Mouse (Mus musculus) liver, embryonic 12.5 days (tissue): ENCODE results near the gene Dnajb13. TPM values are rescaled to one million over a fixed set of nuclear protein-coding genes. Genes with fewer than 3 reads are reported as not detected.

Source experiments
- ATAC-seq: fragments of 200-750 bp; cut with Nextera tagmentation; 2 replicates; pipeline ENCODE4 v1.8.0; 2017; ENCODE audit warnings: moderate number of reproducible peaks, mild to moderate bottlenecking, moderate library complexity
- H3K27ac ChIP-seq: fragments of 300-500 bp; sonication (generic); 2 replicates; pipeline ENCODE4 v1.5.1; 2016; ENCODE audit warnings: mild to moderate bottlenecking
- H3K27me3 ChIP-seq: fragments of 300-500 bp; sonication (generic); replicated peaks from 2 replicates; pipeline ENCODE4 v1.6.1; 2016; ENCODE audit warnings: mild to moderate bottlenecking, moderate library complexity
- H3K36me3 ChIP-seq: fragments of 300-500 bp; sonication (generic); 2 replicates; pipeline ENCODE4 v1.6.1; 2016; ENCODE audit warnings: mild to moderate bottlenecking, moderate library complexity
- H3K4me1 ChIP-seq: fragments of 300-500 bp; sonication (generic); 2 replicates; pipeline ENCODE4 v1.6.1; 2016
- H3K4me2 ChIP-seq: fragments of 300-500 bp; sonication (generic); 2 replicates; pipeline ENCODE4 v1.6.1; 2016; ENCODE audit warnings: mild to moderate bottlenecking, moderate library complexity
- H3K4me3 ChIP-seq: fragments of 300-500 bp; sonication (generic); 2 replicates; pipeline ENCODE4 v1.5.1; 2016; ENCODE audit warnings: mild to moderate bottlenecking, moderate library complexity
- H3K9ac ChIP-seq: fragments of 300-500 bp; sonication (generic); 2 replicates; pipeline ENCODE4 v1.6.1; 2016; ENCODE audit warnings: mild to moderate bottlenecking, moderate library complexity
- H3K9me3 ChIP-seq: fragments of 300-500 bp; sonication (generic); replicated peaks from 2 replicates; pipeline ENCODE4 v1.6.1; 2016; ENCODE audit warnings: mild to moderate bottlenecking, moderate library complexity
- WGBS: fragments of 180-500 bp; shearing (Covaris S2); methylation state at CpG from one replicate; pipeline ENCODE4 v1.1.7; 2016; ENCODE audit not compliant: insufficient replicate concordance; 5-methylcytosine and 5-hydroxymethylcytosine counted together
- polyA plus RNA-seq: library from polyadenylated mRNA; unstranded; fragments of >200 nt; fragmentation: Nextera tagmentation; extraction: Ambion mirVana; gene quantifications from 2 replicates; pipeline ENCODE4 v1.2.1, GENCODE M21; 2016

Dnajb13 gene
- polyA plus RNA-seq, 1 experiment from 2014 or later = 2.5 TPM

- under 1% methylated on average over 33 of the region's 33 CpGs for WGBS
- ATAC-seq = peak; percentile 99
These were observed 22.2 kb upstream of the Dnajb13 start, which contains the start of gene Coa4 for GRCm38 (mm10) chr7:100536804-100537518. Gene Coa4, plus strand, starts transcription at chr7:100537071.

GRCm38 (mm10) chr7:100535831-100536230 lies 21.1 kb upstream of the Dnajb13 start:
- Histone ChIP-seq H3K9me3 (no peaks in the 10 kb centered on the region), H3K27me3 (no peaks in the 10 kb centered on the region), H3K4me2 (peak overlapping the region; percentile 79), H3K4me3 (peak overlapping the region; percentile 73), H3K9ac (peak overlapping the region; percentile 77; the same call in 1 of the 2 replicates), H3K4me1 (peaks cover 28% of the 10 kb centered on the region), H3K36me3 (peaks cover 22% of the 10 kb centered on the region), H3K27ac (no peak overlapping the region)
- WGBS = 53% methylated on average over 2 of the region's 2 CpGs
- ATAC-seq = no peak

More at GRCm38 (mm10) chr7:100536804-100537518, 22.2 kb upstream of the Dnajb13 start, which contains the start of gene Coa4:
- Histone ChIP-seq H3K4me2 (peak within 1 kb of the TSS; percentile 79), H3K27ac (peak within 1 kb of the TSS; percentile 78), H3K27me3 (no peaks in the 10 kb centered on the region), H3K4me1 (peaks cover 20% of the 10 kb centered on the region), H3K9me3 (no peaks in the 10 kb centered on the region), H3K36me3 (peaks cover 22% of the 10 kb centered on the region), H3K4me3 (peak within 1 kb of the TSS; percentile 73), H3K9ac (peak within 1 kb of the TSS; percentile 77)

- H3K4me2 ChIP-seq = no peak overlapping the region
- H3K4me3 ChIP-seq = no peak overlapping the region
- 65% methylated on average over 3 of the region's 3 CpGs for WGBS
- H3K36me3 ChIP-seq = peaks cover 12% of the 10 kb centered on the region
- H3K9ac ChIP-seq = no peak overlapping the region
- H3K4me1 ChIP-seq = peaks cover 28% of the 10 kb centered on the region
- ATAC-seq = no peak
- no peaks in the 10 kb centered on the region for H3K9me3 ChIP-seq
- no peak overlapping the region for H3K27ac ChIP-seq
- H3K27me3 ChIP-seq = no peaks in the 10 kb centered on the region
These were observed 19.5 kb upstream of the Dnajb13 start for GRCm38 (mm10) chr7:100534216-100534615.

- Histone ChIP-seq H3K4me3 (no peak overlapping the region), H3K9ac (no peak overlapping the region), H3K9me3 (no peaks in the 10 kb centered on the region), H3K27ac (peak overlapping the region; percentile 76), H3K36me3 (peaks cover 4% of the 10 kb centered on the region; the same call in 1 of the 2 replicates), H3K4me2 (peak overlapping the region; percentile 28), H3K27me3 (no peaks in the 10 kb centered on the region), H3K4me1 (peaks cover 28% of the 10 kb centered on the region)
- WGBS = 47% methylated on average over 2 of the region's 2 CpGs
- no peak for ATAC-seq
These were observed 18.7 kb upstream of the Dnajb13 start for GRCm38 (mm10) chr7:100533503-100533902.

- no peaks in the 10 kb centered on the region for H3K27me3 ChIP-seq
- H3K9ac ChIP-seq = no peak overlapping the region
- peaks cover 8% of the 10 kb centered on the region; the same call in 1 of the 2 replicates for H3K4me1 ChIP-seq
- H3K9me3 ChIP-seq = no peaks in the 10 kb centered on the region
- no peak overlapping the region for H3K4me2 ChIP-seq
- no peak overlapping the region for H3K27ac ChIP-seq
- WGBS = 79% methylated on average over 5 of the region's 5 CpGs
- no peak overlapping the region for H3K4me3 ChIP-seq
- ATAC-seq = no peak
- H3K36me3 ChIP-seq = 0 out of 2 replicates have a peak, but pooled peaks cover 4% of the 10 kb centered on the region
These were observed 16.0 kb upstream of the Dnajb13 start for GRCm38 (mm10) chr7:100530766-100531165.

GRCm38 (mm10) chr7:100524669-100525068 lies 9.9 kb upstream of the Dnajb13 start:
- no peak overlapping the region for H3K4me2 ChIP-seq
- H3K4me3 ChIP-seq = no peak overlapping the region
- WGBS = 40% methylated on average over 8 of the region's 8 CpGs
- H3K27ac ChIP-seq = no peak overlapping the region
- no peak for ATAC-seq
- H3K9ac ChIP-seq = no peak overlapping the region
- no peaks in the 10 kb centered on the region for H3K27me3 ChIP-seq
- no peaks in the 10 kb centered on the region for H3K36me3 ChIP-seq
- H3K4me1 ChIP-seq = no peaks in the 10 kb centered on the region
- no peaks in the 10 kb centered on the region for H3K9me3 ChIP-seq

- no peaks in the 10 kb centered on the region for H3K9me3 ChIP-seq
- no peaks in the 10 kb centered on the region for H3K36me3 ChIP-seq
- ATAC-seq = no peak
- no peak overlapping the region for H3K4me3 ChIP-seq
- 64% methylated on average over 3 of the region's 3 CpGs for WGBS
- H3K9ac ChIP-seq = no peak overlapping the region
- no peak overlapping the region for H3K4me2 ChIP-seq
- no peak overlapping the region for H3K27ac ChIP-seq
- no peaks in the 10 kb centered on the region for H3K4me1 ChIP-seq
- no peaks in the 10 kb centered on the region for H3K27me3 ChIP-seq
These were observed 7.5 kb upstream of the Dnajb13 start for GRCm38 (mm10) chr7:100522222-100522621.

GRCm38 (mm10) chr7:100520663-100521285 lies 6.0 kb upstream of the Dnajb13 start:
- no peak overlapping the region for H3K27ac ChIP-seq
- 21% methylated on average over 10 of the region's 10 CpGs for WGBS
- no peaks in the 10 kb centered on the region for H3K9me3 ChIP-seq
- H3K4me2 ChIP-seq = no peak overlapping the region
- no peaks in the 10 kb centered on the region for H3K4me1 ChIP-seq
- H3K36me3 ChIP-seq = no peaks in the 10 kb centered on the region
- ATAC-seq = no peak
- no peak overlapping the region for H3K9ac ChIP-seq
- no peaks in the 10 kb centered on the region for H3K27me3 ChIP-seq
- no peak overlapping the region for H3K4me3 ChIP-seq

- Histone ChIP-seq H3K9ac (no peak overlapping the region), H3K36me3 (no peaks in the 10 kb centered on the region), H3K4me3 (no peak overlapping the region), H3K27me3 (no peaks in the 10 kb centered on the region), H3K9me3 (no peaks in the 10 kb centered on the region), H3K4me1 (no peaks in the 10 kb centered on the region), H3K4me2 (no peak overlapping the region), H3K27ac (no peak overlapping the region)
- ATAC-seq = no peak
- 48% methylated on average over 7 of the region's 7 CpGs for WGBS
These were observed 5.4 kb upstream of the Dnajb13 start for GRCm38 (mm10) chr7:100520204-100520603.

GRCm38 (mm10) chr7:100511602-100512001 lies 3.2 kb downstream of the Dnajb13 start:
- Histone ChIP-seq H3K4me1 (0 out of 2 replicates have a peak, but pooled peaks cover 2% of the 10 kb centered on the region), H3K9me3 (no peaks in the 10 kb centered on the region), H3K27me3 (peaks cover 62% of the 10 kb centered on the region), H3K4me2 (no peak overlapping the region), H3K27ac (no peak overlapping the region), H3K9ac (no peak overlapping the region), H3K36me3 (no peaks in the 10 kb centered on the region), H3K4me3 (no peak overlapping the region)
- 53% methylated on average over 8 of the region's 8 CpGs for WGBS
- ATAC-seq = no peak

GRCm38 (mm10) chr7:100508670-100509069 lies 6.1 kb downstream of the Dnajb13 start:
- ATAC-seq = no peak
- no peak overlapping the region for H3K4me3 ChIP-seq
- H3K4me2 ChIP-seq = no peak overlapping the region
- H3K9me3 ChIP-seq = no peaks in the 10 kb centered on the region
- no peaks in the 10 kb centered on the region for H3K36me3 ChIP-seq
- H3K4me1 ChIP-seq = peaks cover 16% of the 10 kb centered on the region
- H3K9ac ChIP-seq = no peak overlapping the region
- H3K27me3 ChIP-seq = peaks cover 49% of the 10 kb centered on the region
- no peak overlapping the region for H3K27ac ChIP-seq
- WGBS = 23% methylated on average over 3 of the region's 3 CpGs

GRCm38 (mm10) chr7:100506494-100506893 lies 8.3 kb downstream of the Dnajb13 start:
- no peak overlapping the region for H3K4me3 ChIP-seq
- H3K9ac ChIP-seq = no peak overlapping the region
- peaks cover 28% of the 10 kb centered on the region for H3K27me3 ChIP-seq
- no peaks in the 10 kb centered on the region for H3K36me3 ChIP-seq
- 64% methylated on average over 4 of the region's 4 CpGs for WGBS
- peaks cover 38% of the 10 kb centered on the region for H3K4me1 ChIP-seq
- H3K27ac ChIP-seq = no peak overlapping the region
- no peaks in the 10 kb centered on the region for H3K9me3 ChIP-seq
- no peak for ATAC-seq
- H3K4me2 ChIP-seq = no peak overlapping the region
